Comparison of ENCODE assay signal across 25 mouse cellular contexts in genomic region chr5:107097314-107097713, GRCm38 (mm10).
"Had no signal": no experiment of that assay in that cellular context is flagged by ENCODE, and none has a peak within 500 bp of the region (broad histone marks: within the 10 kb centered on the region; RNA-seq: fewer than 3 reads in every experiment).

No protein-coding gene starts in this region.

- H3K9ac ChIP-seq: heart, embryonic 13.5 days; heart, embryonic 15.5 days; hindbrain, embryonic 13.5 days; hindbrain, embryonic 15.5 days; kidney, embryonic 15.5 days; limb, embryonic 13.5 days; limb, embryonic 15.5 days had no signal

- H3K4me1 ChIP-seq: hindbrain, embryonic 15.5 days had no signal

- H3K27me3 ChIP-seq: heart, embryonic 15.5 days; hindbrain, embryonic 13.5 days; hindbrain, embryonic 15.5 days; kidney, embryonic 15.5 days had no signal

- H3K27ac ChIP-seq: heart, adult 2 months; heart, embryonic 13.5 days; heart, embryonic 15.5 days; hindbrain, embryonic 13.5 days; hindbrain, embryonic 15.5 days; hindbrain, postnatal 0 days; kidney, embryonic 15.5 days; kidney, postnatal 0 days; limb, embryonic 13.5 days; limb, embryonic 15.5 days had no signal

- H3K9me3 ChIP-seq: heart, embryonic 13.5 days; heart, embryonic 15.5 days; hindbrain, embryonic 15.5 days; kidney, embryonic 15.5 days; limb, embryonic 13.5 days; limb, embryonic 15.5 days had no signal

- H3K4me3 ChIP-seq: heart, adult 2 months; heart, embryonic 13.5 days; heart, embryonic 15.5 days; hindbrain, embryonic 13.5 days; hindbrain, embryonic 15.5 days; kidney, embryonic 15.5 days; limb, embryonic 13.5 days; limb, embryonic 15.5 days had no signal

- DNase-seq: gastrocnemius, postnatal 14 days; gastrocnemius, postnatal 36 days; heart, adult 11 months; heart, adult 2 months; heart, postnatal 14 days; heart, postnatal 36 days; kidney, adult 11 months; kidney, adult 2 months; kidney, adult 9 months; kidney, postnatal 14 days; kidney, postnatal 36 days; layer of hippocampus, adult 9-11 months; layer of hippocampus, postnatal 36 days; left cerebral cortex, postnatal 4 days had no signal

- ATAC-seq: hindbrain, postnatal 0 days; intestine, embryonic 16.5 days had no signal

- H3K4me2 ChIP-seq: heart, embryonic 11.5 days; heart, embryonic 13.5 days; heart, embryonic 15.5 days; hindbrain, embryonic 13.5 days; hindbrain, embryonic 15.5 days; kidney, embryonic 15.5 days; limb, embryonic 13.5 days; limb, embryonic 15.5 days had no signal

- H3K36me3 ChIP-seq: heart, embryonic 13.5 days; heart, embryonic 15.5 days; hindbrain, embryonic 13.5 days; hindbrain, embryonic 15.5 days; kidney, embryonic 15.5 days; limb, embryonic 13.5 days; limb, embryonic 15.5 days had no signal
